Mouse (Mus musculus) heart, embryonic 16.5 days (tissue): ENCODE measurements around the gene Tmem175. TPM values are rescaled to one million over a fixed set of nuclear protein-coding genes. Genes with fewer than 3 reads are reported as not detected.

Source experiments
- polyA plus RNA-seq: library from polyadenylated mRNA; unstranded; fragments of >200 nt; fragmentation: Nextera tagmentation; extraction: Ambion mirVana; gene quantifications from 2 replicates; pipeline ENCODE4 v1.2.1, GENCODE M21; 2015

The Tmem175 gene
- polyA plus RNA-seq, 1 experiment from 2014 or later = 19.7 TPM

Other genes starting within 250 kb of the Tmem175 start
- 0.26 TPM in 1 of 2 replicates, not detected in the other for gene Pde6b, start 241.4 kb upstream of the Tmem175 start, polyA plus RNA-seq
- gene Atp5k, start 195.3 kb upstream of the Tmem175 start, polyA plus RNA-seq = 740 and 758 TPM in 2 replicates
- gene Mfsd7a, start 180.9 kb upstream of the Tmem175 start, polyA plus RNA-seq = 0.30 TPM in 2 replicates
- 16.3 and 18.3 TPM in 2 replicates for gene Pcgf3, start 168.5 kb upstream of the Tmem175 start, polyA plus RNA-seq
- gene Cplx1, start 79.7 kb upstream of the Tmem175 start, polyA plus RNA-seq = 0.36 and 0.59 TPM in 2 replicates
- gene Gak, start within 50 bp of the Tmem175 start, polyA plus RNA-seq = 32.3 and 33.9 TPM in 2 replicates
- 13.9 and 15.5 TPM in 2 replicates for gene Idua, start 30.6 kb downstream of the Tmem175 start, polyA plus RNA-seq
- gene Dgkq, start 39.9 kb downstream of the Tmem175 start, polyA plus RNA-seq = 6.3 and 7.2 TPM in 2 replicates
- gene Slc26a1, start 45.8 kb downstream of the Tmem175 start, polyA plus RNA-seq = 0.41 and 0.61 TPM in 2 replicates
- 6.4 and 11.4 TPM in 2 replicates for gene Fgfrl1, start 62.6 kb downstream of the Tmem175 start, polyA plus RNA-seq
- not detected in 2 replicates for gene Rnf212, start 145.2 kb downstream of the Tmem175 start, polyA plus RNA-seq
- not detected in 2 replicates for gene Tmed11, start 165.6 kb downstream of the Tmem175 start, polyA plus RNA-seq
- gene Vmn2r8, start 179.1 kb downstream of the Tmem175 start, polyA plus RNA-seq = not detected in 2 replicates
- not detected in 2 replicates for gene Vmn2r9, start 222.8 kb downstream of the Tmem175 start, polyA plus RNA-seq